Mouse (Mus musculus): ENCODE measurements around the gene Cfap46. TPM values are rescaled to one million over a fixed set of nuclear protein-coding genes. Genes with fewer than 3 reads are reported as not detected.
A peak's percentile ranks its signal among the peaks of the same experiment; 100 is the strongest.

Gene Cfap46
- polyA plus RNA-seq, 1 experiment = 0.25 TPM

GRCm38 (mm10) chr7:139711821-139712220 is 28.2 kb upstream of the Cfap46 start:
- no peak for TF ChIP-seq POLR2A (IDR thresholded peaks at IDR 0.05; ENCODE audit: low read depth, low read length)
- no peak for TF ChIP-seq CTCF (conservative IDR thresholded peaks at IDR 0.05; ENCODE audit: insufficient read depth, insufficient read length, low read depth, low read length)
- 0 out of 2 replicates have a peak, but pooled peaks cover 1% of the 10 kb centered on the region for H3K27me3 ChIP-seq (replicated peaks; ENCODE audit: control insufficient read depth, insufficient read depth, low read length)
- H3K27ac ChIP-seq (ENCODE audit: insufficient read depth, low read depth, low read length) = no peak overlapping the region
- no peaks in the 10 kb centered on the region for H3K36me3 ChIP-seq (ENCODE audit: control insufficient read depth, insufficient read depth, low read length)
- H3K4me3 ChIP-seq (ENCODE audit: insufficient read depth, low read depth, low read length) = no peak overlapping the region
- DNase-seq = no peak
- H3K4me1 ChIP-seq (ENCODE audit: control insufficient read depth, insufficient read depth, low read length) = no peaks in the 10 kb centered on the region

DNA sequence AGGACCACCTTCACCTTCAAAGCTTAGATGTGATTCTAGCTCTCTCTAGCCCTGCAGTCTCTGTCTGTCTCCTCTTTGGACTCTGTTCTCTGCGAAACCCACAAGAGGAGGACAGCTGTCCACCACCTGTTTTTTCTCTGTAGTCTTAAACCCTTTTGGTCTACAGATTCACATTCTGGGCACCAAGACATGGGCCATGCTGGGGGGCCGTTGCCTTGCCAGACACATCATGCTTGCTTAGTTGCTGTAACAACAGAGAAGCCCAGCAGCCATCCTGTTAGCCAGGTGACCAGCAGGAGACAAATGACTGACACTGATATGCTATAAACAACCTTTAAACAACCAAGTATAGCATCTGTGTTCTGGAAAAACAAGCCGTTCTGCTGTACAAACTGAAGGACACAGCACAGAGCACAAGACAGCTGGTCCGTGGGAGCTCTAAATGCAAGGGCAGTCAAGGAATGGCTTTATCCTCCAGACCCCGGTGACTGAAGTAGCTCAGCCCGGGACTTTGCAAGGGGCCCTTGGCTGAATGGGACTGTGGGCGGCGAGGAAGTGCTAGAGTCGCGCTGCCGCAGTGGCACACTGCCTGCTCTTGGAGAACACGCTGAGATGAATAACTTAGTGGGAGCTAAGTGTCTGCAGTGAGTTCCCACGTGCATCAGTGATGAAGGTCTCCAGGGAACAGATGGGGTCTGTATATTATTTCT is 22.9 kb upstream of the Cfap46 start:
- TF ChIP-seq POLR2A (IDR thresholded peaks at IDR 0.05; ENCODE audit: low read depth, low read length) (no peak), CTCF (conservative IDR thresholded peaks at IDR 0.05; ENCODE audit: insufficient read depth, insufficient read length, low read depth, low read length) (no peak)
- H3K27ac ChIP-seq (ENCODE audit: insufficient read depth, low read depth, low read length) = no peak overlapping the region
- no peak overlapping the region for H3K4me3 ChIP-seq (ENCODE audit: insufficient read depth, low read depth, low read length)
- H3K36me3 ChIP-seq (ENCODE audit: control insufficient read depth, insufficient read depth, low read length) = no peaks in the 10 kb centered on the region
- no peaks in the 10 kb centered on the region for H3K27me3 ChIP-seq (replicated peaks; ENCODE audit: control insufficient read depth, insufficient read depth, low read length)
- DNase-seq = no peak
- H3K4me1 ChIP-seq (ENCODE audit: control insufficient read depth, insufficient read depth, low read length) = no peaks in the 10 kb centered on the region
- 23% methylated on average over 13 of the region's 13 CpGs for WGBS

- no peaks in the 10 kb centered on the region for H3K36me3 ChIP-seq (ENCODE audit: control insufficient read depth, insufficient read depth, low read length)
- no peaks in the 10 kb centered on the region for H3K27me3 ChIP-seq (replicated peaks; ENCODE audit: control insufficient read depth, insufficient read depth, low read length)
- no peak overlapping the region for H3K27ac ChIP-seq (ENCODE audit: insufficient read depth, low read depth, low read length)
- DNase-seq = no peak
- TF ChIP-seq CTCF (conservative IDR thresholded peaks at IDR 0.05; ENCODE audit: insufficient read depth, insufficient read length, low read depth, low read length) (no peak), POLR2A (IDR thresholded peaks at IDR 0.05; ENCODE audit: low read depth, low read length) (no peak)
- H3K4me1 ChIP-seq (ENCODE audit: control insufficient read depth, insufficient read depth, low read length) = no peaks in the 10 kb centered on the region
- H3K4me3 ChIP-seq (ENCODE audit: insufficient read depth, low read depth, low read length) = no peak overlapping the region
- WGBS = 91% methylated on average over 8 of the region's 8 CpGs
These were observed 22.2 kb upstream of the Cfap46 start for GRCm38 (mm10) chr7:139705781-139706180.

DNA sequence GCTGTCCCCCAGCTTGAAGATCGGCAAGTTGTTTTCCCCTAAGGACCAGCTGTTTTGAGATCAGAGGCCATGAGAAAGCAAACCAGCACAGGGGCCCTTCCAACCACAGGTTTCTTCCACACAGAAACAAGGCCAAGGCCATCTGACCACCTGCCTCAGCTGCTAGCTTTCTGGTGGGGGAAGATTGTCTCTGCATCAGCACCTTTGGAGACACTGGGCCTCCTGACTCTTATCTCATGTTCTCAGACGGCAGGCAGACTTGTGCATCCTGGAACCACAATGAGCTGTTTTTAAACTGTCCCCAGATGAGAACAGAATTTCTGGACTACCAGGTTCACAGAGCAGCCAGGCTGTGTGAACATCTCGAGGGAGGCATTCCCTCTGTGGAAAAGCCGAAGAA is 21.5 kb upstream of the Cfap46 start:
- no peak overlapping the region for H3K27ac ChIP-seq (ENCODE audit: insufficient read depth, low read depth, low read length)
- no peak for TF ChIP-seq POLR2A (IDR thresholded peaks at IDR 0.05; ENCODE audit: low read depth, low read length)
- no peak for TF ChIP-seq CTCF (conservative IDR thresholded peaks at IDR 0.05; ENCODE audit: insufficient read depth, insufficient read length, low read depth, low read length)
- H3K27me3 ChIP-seq (replicated peaks; ENCODE audit: control insufficient read depth, insufficient read depth, low read length) = no peaks in the 10 kb centered on the region
- no peaks in the 10 kb centered on the region for H3K36me3 ChIP-seq (ENCODE audit: control insufficient read depth, insufficient read depth, low read length)
- no peak overlapping the region for H3K4me3 ChIP-seq (ENCODE audit: insufficient read depth, low read depth, low read length)
- 70% methylated on average over 4 of the region's 4 CpGs for WGBS
- DNase-seq = no peak
- H3K4me1 ChIP-seq (ENCODE audit: control insufficient read depth, insufficient read depth, low read length) = no peaks in the 10 kb centered on the region

GRCm38 (mm10) chr7:139703826-139704199 is 20.2 kb upstream of the Cfap46 start:
- 5% methylated on average over 2 of the region's 2 CpGs for WGBS
- DNase-seq = no peak
- H3K27ac ChIP-seq (ENCODE audit: insufficient read depth, low read depth, low read length) = no peak overlapping the region

DNA sequence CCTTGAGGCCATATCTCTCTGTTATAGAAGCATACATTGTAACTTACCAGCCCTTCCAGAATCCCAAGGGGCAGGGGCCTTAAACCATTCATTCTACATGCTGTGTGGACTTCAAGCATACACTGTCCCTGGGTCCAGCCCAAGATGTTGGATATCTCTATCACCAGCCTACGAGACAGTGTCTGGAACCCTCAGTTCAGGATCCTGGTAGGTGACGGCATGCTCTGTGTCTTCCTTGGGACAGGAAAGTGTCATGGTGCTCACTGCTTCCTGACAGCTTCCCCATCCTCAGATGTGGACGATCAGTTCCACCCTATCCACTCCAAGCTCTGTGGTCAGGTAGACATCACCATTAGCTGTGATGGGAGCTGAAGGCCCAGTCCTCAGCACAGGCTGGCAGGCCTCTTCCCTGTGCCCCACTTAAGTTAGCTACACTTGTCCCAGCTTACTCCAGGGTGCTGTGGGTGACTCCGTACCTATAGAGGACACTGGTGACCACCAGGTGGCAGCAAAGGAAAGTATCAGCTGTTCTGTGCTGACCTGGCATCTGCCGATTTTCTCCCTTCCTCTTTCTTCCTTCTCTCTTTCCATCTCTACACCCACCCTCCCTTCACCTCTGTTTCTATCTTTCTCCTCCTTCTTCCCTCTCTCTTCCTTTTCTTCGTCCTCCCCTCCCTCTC is 19.7 kb upstream of the Cfap46 start:
- H3K27ac ChIP-seq (ENCODE audit: insufficient read depth, low read depth, low read length) = no peak overlapping the region
- WGBS = 28% methylated on average over 6 of the region's 6 CpGs
- H3K4me3 ChIP-seq (ENCODE audit: insufficient read depth, low read depth, low read length) = no peak overlapping the region
- peak; percentile 76 for DNase-seq
- TF ChIP-seq CTCF (conservative IDR thresholded peaks at IDR 0.05; ENCODE audit: insufficient read depth, insufficient read length, low read depth, low read length) (peak; percentile 90), POLR2A (IDR thresholded peaks at IDR 0.05; ENCODE audit: low read depth, low read length) (no peak)
- no peaks in the 10 kb centered on the region for H3K4me1 ChIP-seq (ENCODE audit: control insufficient read depth, insufficient read depth, low read length)
- no peaks in the 10 kb centered on the region for H3K27me3 ChIP-seq (replicated peaks; ENCODE audit: control insufficient read depth, insufficient read depth, low read length)
- H3K36me3 ChIP-seq (ENCODE audit: control insufficient read depth, insufficient read depth, low read length) = no peaks in the 10 kb centered on the region

More at GRCm38 (mm10) chr7:139703826-139704199, 20.2 kb upstream of the Cfap46 start:
- TF ChIP-seq POLR2A (IDR thresholded peaks at IDR 0.05; ENCODE audit: low read depth, low read length) = no peak
- TF ChIP-seq CTCF (conservative IDR thresholded peaks at IDR 0.05; ENCODE audit: insufficient read depth, insufficient read length, low read depth, low read length) = no peak
- Histone ChIP-seq H3K36me3 (ENCODE audit: control insufficient read depth, insufficient read depth, low read length) (no peaks in the 10 kb centered on the region), H3K4me1 (ENCODE audit: control insufficient read depth, insufficient read depth, low read length) (no peaks in the 10 kb centered on the region), H3K27me3 (replicated peaks; ENCODE audit: control insufficient read depth, insufficient read depth, low read length) (no peaks in the 10 kb centered on the region), H3K4me3 (ENCODE audit: insufficient read depth, low read depth, low read length) (no peak overlapping the region)

DNA sequence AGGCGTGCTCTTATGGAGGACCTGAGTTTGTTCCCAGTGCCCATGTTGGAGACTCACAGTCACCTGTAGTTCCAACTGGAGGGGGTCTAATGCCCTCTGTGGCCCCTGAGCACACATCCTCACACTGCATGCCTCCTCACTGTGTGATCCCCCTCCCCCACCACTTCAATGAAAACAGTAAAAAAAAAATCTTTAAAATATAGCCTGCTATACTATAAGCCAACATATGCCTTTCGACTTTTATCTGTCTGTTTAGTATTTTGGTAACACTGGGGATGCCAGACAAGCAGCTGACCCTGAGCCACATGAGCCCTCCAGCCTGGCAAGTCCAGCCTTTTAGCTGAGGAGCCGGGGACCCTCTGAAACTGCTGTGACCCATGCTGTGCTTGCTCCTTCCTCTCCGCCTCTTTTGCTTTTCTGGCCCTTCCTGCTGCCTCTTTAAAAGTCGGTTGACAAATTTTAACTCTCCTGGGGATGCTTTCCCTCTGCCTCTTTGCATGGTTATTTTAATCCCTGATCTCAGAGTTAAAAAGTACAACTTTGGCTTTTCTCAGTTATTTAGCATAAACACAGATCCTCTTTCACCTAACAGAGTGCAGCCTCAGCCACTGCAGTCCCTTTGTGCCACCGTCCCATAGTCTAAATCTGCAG is 18.2 kb upstream of the Cfap46 start:
- no peaks in the 10 kb centered on the region for H3K27me3 ChIP-seq (replicated peaks; ENCODE audit: control insufficient read depth, insufficient read depth, low read length)
- H3K4me3 ChIP-seq (ENCODE audit: insufficient read depth, low read depth, low read length) = no peak overlapping the region
- 51% methylated on average over 6 of the region's 6 CpGs for WGBS
- no peaks in the 10 kb centered on the region for H3K4me1 ChIP-seq (ENCODE audit: control insufficient read depth, insufficient read depth, low read length)
- no peak for TF ChIP-seq CTCF (conservative IDR thresholded peaks at IDR 0.05; ENCODE audit: insufficient read depth, insufficient read length, low read depth, low read length)
- TF ChIP-seq POLR2A (IDR thresholded peaks at IDR 0.05; ENCODE audit: low read depth, low read length) = no peak
- H3K27ac ChIP-seq (ENCODE audit: insufficient read depth, low read depth, low read length) = no peak overlapping the region
- H3K36me3 ChIP-seq (ENCODE audit: control insufficient read depth, insufficient read depth, low read length) = no peaks in the 10 kb centered on the region
- DNase-seq = no peak
